Mouse (Mus musculus) forebrain, postnatal 0 days (tissue): ENCODE measurements around the gene Armh3. TPM values are rescaled to one million over a fixed set of nuclear protein-coding genes. Genes with fewer than 3 reads are reported as not detected.
"Not testable (repeated sequence)": the region's sequence is repeated elsewhere in the genome, so short reads cannot be mapped to it uniquely, and the experiment has no call there.

Experiments
- ATAC-seq: fragments of 200-750 bp; cut with Nextera tagmentation; 2 replicates; pipeline ENCODE4 v1.8.0; 2017; ENCODE audit warnings: mild to moderate bottlenecking, moderate library complexity
- DNase-seq: peaks from one replicate; pipeline ENCODE4 v3.0.0-alpha.2; 2015
- H3K27ac ChIP-seq: fragments of 300-500 bp; sonication (generic); 2 replicates; pipeline ENCODE4 v1.5.1; 2014; ENCODE audit warnings: low read depth, mild to moderate bottlenecking, antibody characterized with exemption, low read length, moderate library complexity, mixed read lengths
- H3K27me3 ChIP-seq: fragments of 300-500 bp; sonication (generic); 2 replicates; pipeline ENCODE4 v1.6.1; 2014; ENCODE audit warnings: mild to moderate bottlenecking, low read length, mixed read lengths; ENCODE audit not compliant: insufficient read depth
- H3K36me3 ChIP-seq: fragments of 300-500 bp; sonication (generic); 2 replicates; pipeline ENCODE4 v1.6.1; 2014; ENCODE audit warnings: mild to moderate bottlenecking, moderate library complexity; ENCODE audit not compliant: insufficient read depth
- H3K4me1 ChIP-seq: fragments of 300-500 bp; sonication (generic); 2 replicates; pipeline ENCODE4 v1.6.1; 2014; ENCODE audit warnings: antibody characterized with exemption; ENCODE audit not compliant: insufficient read depth
- H3K4me2 ChIP-seq: fragments of 300-500 bp; sonication (generic); 2 replicates; pipeline ENCODE4 v1.6.1; 2014; ENCODE audit warnings: low read depth, mild to moderate bottlenecking, moderate library complexity
- H3K4me3 ChIP-seq: fragments of 300-500 bp; sonication (generic); 2 replicates; pipeline ENCODE4 v1.5.1; 2014; ENCODE audit warnings: low read depth, low read length, mixed read lengths
- H3K9ac ChIP-seq: fragments of 300-500 bp; sonication (generic); 2 replicates; pipeline ENCODE4 v1.6.1; 2014; ENCODE audit warnings: mild to moderate bottlenecking
- H3K9me3 ChIP-seq: fragments of 300-500 bp; sonication (generic); 2 replicates; pipeline ENCODE4 v1.6.1; 2016; ENCODE audit warnings: low read length
- CTCF ChIP-seq: sonication (generic); IDR thresholded peaks from 2 replicates; pipeline ENCODE4 v1.5.1; 2016; ENCODE audit warnings: antibody characterized with exemption, control low read depth, low read depth
- WGBS: fragments of 180-500 bp; shearing (Covaris S2); extraction: QIAGEN DNeasy Blood & Tissue Kit; methylation state at CpG from one replicate; pipeline ENCODE4 v1.1.7; 2014; 5-methylcytosine and 5-hydroxymethylcytosine counted together
- polyA plus RNA-seq: library from polyadenylated mRNA; unstranded; fragments of >200 nt; fragmentation: Nextera tagmentation; extraction: Ambion mirVana; gene quantifications from 2 replicates; pipeline ENCODE4 v1.2.1, GENCODE M21; 2015
- total RNA-seq: library from RNA; depleted of rRNA; stranded (reverse); fragments of >200 nt; gene quantifications from 2 replicates; pipeline ENCODE4 v1.2.3, GENCODE M21; 2014

Armh3 gene
- total and polyA plus RNA-seq, 2 experiments from 2014 or later: 20.9 to 22.5 TPM

- TF ChIP-seq CTCF: peak; percentile 87
- WGBS: 5% methylated on average over 11 of the region's 11 CpGs
- no peak overlapping the region for H3K27ac ChIP-seq
- peaks cover 1% of the 10 kb centered on the region; the same call in 1 of the 2 replicates for H3K36me3 ChIP-seq
- peak overlapping the region; percentile 27; the same call in 1 of the 2 replicates for H3K4me3 ChIP-seq
- no peaks in the 10 kb centered on the region for H3K9me3 ChIP-seq
- no peaks in the 10 kb centered on the region for H3K27me3 ChIP-seq
- H3K9ac ChIP-seq: no peak overlapping the region
- ATAC-seq (peak; percentile 46), DNase-seq (peak; percentile 91)
- H3K4me2 ChIP-seq: peak overlapping the region; percentile 51
- H3K4me1 ChIP-seq: 0 out of 2 replicates have a peak, but pooled peaks cover 20% of the 10 kb centered on the region
These were observed 185.0 kb downstream of the Armh3 start for GRCm38 (mm10) chr19:45813263-45813662.

- no peaks in the 10 kb centered on the region for H3K27me3 ChIP-seq
- DNase-seq (no peak), ATAC-seq (0 out of 2 replicates have a peak, but pooled peaks have one; percentile 21)
- H3K36me3 ChIP-seq: no peaks in the 10 kb centered on the region
- H3K4me2 ChIP-seq: peak overlapping the region; percentile 51
- no peak overlapping the region for H3K27ac ChIP-seq
- 14% methylated on average over 8 of the region's 8 CpGs for WGBS
- peak overlapping the region; percentile 31; the same call in 1 of the 2 replicates for H3K9ac ChIP-seq
- H3K9me3 ChIP-seq: no peaks in the 10 kb centered on the region
- TF ChIP-seq CTCF: no peak
- H3K4me1 ChIP-seq: 0 out of 2 replicates have a peak, but pooled peaks cover 20% of the 10 kb centered on the region
- H3K4me3 ChIP-seq: peak overlapping the region; percentile 27
These were observed 185.5 kb downstream of the Armh3 start for GRCm38 (mm10) chr19:45812673-45813252.

GRCm38 (mm10) chr19:45812115-45812514 lies 186.2 kb downstream of the Armh3 start:
- no peak for DNase-seq
- H3K9ac ChIP-seq: peak overlapping the region; percentile 31; the same call in 1 of the 2 replicates
- TF ChIP-seq CTCF: no peak
- no peak overlapping the region for H3K27ac ChIP-seq
- H3K9me3 ChIP-seq: no peaks in the 10 kb centered on the region
- peak overlapping the region; percentile 27 for H3K4me3 ChIP-seq
- no peak for ATAC-seq
- H3K36me3 ChIP-seq: no peaks in the 10 kb centered on the region
- H3K4me1 ChIP-seq: 0 out of 2 replicates have a peak, but pooled peaks cover 20% of the 10 kb centered on the region
- 1% methylated on average over 16 of the region's 16 CpGs for whole genome bisulfite sequencing
- no peaks in the 10 kb centered on the region for H3K27me3 ChIP-seq
- peak overlapping the region; percentile 51 for H3K4me2 ChIP-seq

GRCm38 (mm10) chr19:45811028-45811674 lies 187.1 kb downstream of the Armh3 start:
- no peak for TF ChIP-seq CTCF
- no peak overlapping the region for H3K4me3 ChIP-seq
- H3K27ac ChIP-seq: no peak overlapping the region
- no peak for DNase-seq
- H3K27me3 ChIP-seq: no peaks in the 10 kb centered on the region
- 74% methylated on average over 12 of the region's 12 CpGs for WGBS
- no peak for ATAC-seq
- H3K36me3 ChIP-seq: no peaks in the 10 kb centered on the region
- H3K9ac ChIP-seq: no peak overlapping the region
- H3K9me3 ChIP-seq: no peaks in the 10 kb centered on the region
- no peak overlapping the region for H3K4me2 ChIP-seq
- H3K4me1 ChIP-seq: 0 out of 2 replicates have a peak, but pooled peaks cover 17% of the 10 kb centered on the region

GRCm38 (mm10) chr19:45807732-45808131 lies 190.6 kb downstream of the Armh3 start:
- Histone ChIP-seq H3K9ac (no peak overlapping the region), H3K36me3 (no peaks in the 10 kb centered on the region), H3K9me3 (no peaks in the 10 kb centered on the region), H3K4me1 (0 out of 2 replicates have a peak, but pooled peaks cover 7% of the 10 kb centered on the region), H3K4me2 (no peak overlapping the region), H3K27me3 (no peaks in the 10 kb centered on the region), H3K4me3 (no peak overlapping the region), H3K27ac (no peak overlapping the region)
- ATAC-seq (no peak), DNase-seq (no peak)
- WGBS: 94% methylated on average over 4 of the region's 4 CpGs
- TF ChIP-seq CTCF: no peak

- WGBS: 95% methylated on average over 6 of the region's 6 CpGs
- H3K4me2 ChIP-seq, H3K27me3 ChIP-seq, DNase-seq, H3K9ac ChIP-seq, H3K9me3 ChIP-seq, H3K36me3 ChIP-seq, ATAC-seq, H3K27ac ChIP-seq, H3K4me1 ChIP-seq, H3K4me3 ChIP-seq: not testable (repeated sequence)
These were observed 192.5 kb downstream of the Armh3 start for GRCm38 (mm10) chr19:45805817-45806216.
